Mouse (Mus musculus): ENCODE results near the gene Pigq. TPM values are rescaled to one million over a fixed set of nuclear protein-coding genes. Genes with fewer than 3 reads are reported as not detected.

Pigq gene
- total and polyA plus RNA-seq, 3 experiments, result 18.5 to 97.2 (median 28.1) TPM

DNA sequence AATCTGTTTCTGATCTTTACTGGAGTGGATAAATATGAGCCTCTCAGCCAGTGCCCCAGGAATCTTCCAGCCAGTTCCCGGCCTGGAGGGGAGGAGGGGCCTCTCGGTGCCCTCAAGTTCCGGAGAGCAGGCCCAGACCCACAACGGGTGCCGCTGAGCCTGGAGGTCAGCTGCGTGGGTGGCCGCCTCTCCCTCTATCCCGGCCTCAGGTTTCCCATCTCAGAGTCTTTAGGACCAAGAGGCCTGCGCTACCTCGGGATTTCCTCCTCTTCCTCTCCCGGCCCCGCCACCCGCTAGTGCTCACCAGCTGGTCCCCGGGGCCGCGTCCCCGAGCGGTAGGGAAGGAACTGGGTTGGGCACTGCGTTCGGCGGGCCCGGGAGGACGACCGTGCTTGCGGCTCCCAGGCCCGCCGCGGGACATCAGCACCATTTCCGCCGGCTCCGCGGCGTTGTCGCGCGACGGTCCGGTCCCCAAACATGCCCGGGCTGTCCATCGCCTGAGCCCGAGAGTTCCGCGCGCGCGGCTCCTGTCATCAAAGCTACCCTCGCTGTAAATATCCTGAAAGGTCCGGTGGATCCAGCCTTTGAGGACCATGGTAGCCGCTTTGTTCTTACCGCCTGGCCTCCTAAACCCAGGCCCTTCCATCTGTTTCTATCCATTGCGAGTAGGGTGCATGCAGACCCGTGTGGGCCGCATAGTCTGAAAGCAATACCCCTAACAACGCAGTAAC is 3.1 kb downstream of the Pigq start:
- Histone ChIP-seq H3K9me3 (replicated peaks; ENCODE audit: low read length) (no peaks in the 10 kb centered on the region), H3K27me3 (replicated peaks) (peaks cover 10% of the 10 kb centered on the region), H3K9ac (ENCODE audit: insufficient read depth, low read depth) (peak overlapping the region; percentile 99), H3K79me2 (replicated peaks; ENCODE audit: control insufficient read depth, extremely low read depth, insufficient read depth, poor library complexity, severe bottlenecking) (peaks cover 16% of the 10 kb centered on the region), H3K4me3 (replicated peaks in 1 of 3; ENCODE audit: low read depth in 2 of 3, low read length in 2 of 3, poor library complexity in 1 of 3) (peak overlapping the region; percentile 83 to 92 (median 84)), H3K27ac (ENCODE audit: insufficient read depth, low read depth) (no peak overlapping the region), H3K36me3 (replicated peaks in 1 of 2; ENCODE audit: control insufficient read depth in 1 of 2, insufficient read depth in 1 of 2, low read length in 1 of 2) (peaks cover 14 to 28% of the 10 kb centered on the region in 2 experiments), H3K4me1 (ENCODE audit: control insufficient read depth in 1 of 2, insufficient read depth in 2 of 2) (peaks cover 12 to 26% of the 10 kb centered on the region in 2 experiments; a peak in 3 of 4 replicates), H3K4me2 (ENCODE audit: insufficient read depth, low read depth, poor library complexity, severe bottlenecking) (peak overlapping the region; percentile 91)
- no peak for TF ChIP-seq CTCF (conservative IDR thresholded peaks at IDR 0.05 in 1 of 2, IDR thresholded peaks at IDR 0.05 in 1 of 2; ENCODE audit: low read depth in 2 of 2, low read length in 2 of 2)
- no peak for TF ChIP-seq MAFK (IDR thresholded peaks at IDR 0.05; ENCODE audit: insufficient replicate concordance, low read length)
- peak; percentile 90 for TF ChIP-seq MXI1 (IDR thresholded peaks at IDR 0.05; ENCODE audit: low read depth, low read length)
- TF ChIP-seq ZNF384 (IDR thresholded peaks at IDR 0.05; ENCODE audit: low read depth, low read length), result no peak
- TF ChIP-seq KAT2A (IDR thresholded peaks at IDR 0.05; ENCODE audit: insufficient replicate concordance, low read length), result peak; percentile 81; the same call in 1 of the 2 replicates
- no peak for TF ChIP-seq CHD1 (IDR thresholded peaks at IDR 0.05; ENCODE audit: low read depth, low read length)
- TF ChIP-seq NELFE (IDR thresholded peaks at IDR 0.05; ENCODE audit: low read depth, low read length), result peak; percentile 86
- peak; percentile 92 for TF ChIP-seq HCFC1 (IDR thresholded peaks at IDR 0.05; ENCODE audit: low read depth, low read length)
- no peak for TF ChIP-seq ETS1 (conservative IDR thresholded peaks at IDR 0.05; ENCODE audit: low read depth, low read length)
- TF ChIP-seq MYC (IDR thresholded peaks at IDR 0.05; ENCODE audit: low read depth, low read length), result no peak
- peak; percentile 67; the same call in 1 of the 2 replicates for TF ChIP-seq MEF2A (IDR thresholded peaks at IDR 0.05; ENCODE audit: borderline replicate concordance, low read depth, low read length)
- TF ChIP-seq RCOR1 (conservative IDR thresholded peaks at IDR 0.05; ENCODE audit: low read depth, low read length), result no peak
- TF ChIP-seq POLR2A (IDR thresholded peaks at IDR 0.05; ENCODE audit: low read depth, low read length), result peak; percentile 88
- TF ChIP-seq IRF4 (IDR thresholded peaks at IDR 0.05; ENCODE audit: low read depth, low read length), result peak; percentile 53; the same call in 1 of the 2 replicates
- TF ChIP-seq TBP (conservative IDR thresholded peaks at IDR 0.05; ENCODE audit: low read depth, low read length), result peak; percentile 81
- no peak for TF ChIP-seq PAX5 (IDR thresholded peaks at IDR 0.05; ENCODE audit: low read length)
- TF ChIP-seq ELF1 (IDR thresholded peaks at IDR 0.05; ENCODE audit: low read depth, low read length), result peak; percentile 78
- TF ChIP-seq MAZ (IDR thresholded peaks at IDR 0.05; ENCODE audit: low read depth, low read length), result no peak
- peak; percentile 90 for TF ChIP-seq SIN3A (IDR thresholded peaks at IDR 0.05; ENCODE audit: low read length)
- no peak for TF ChIP-seq USF1 (IDR thresholded peaks at IDR 0.05; ENCODE audit: low read depth, low read length)
- TF ChIP-seq JUN (IDR thresholded peaks at IDR 0.05; ENCODE audit: insufficient read depth, low read depth, low read length), result no peak
- TF ChIP-seq ZC3H11A (IDR thresholded peaks at IDR 0.05; ENCODE audit: low read depth, low read length), result no peak
- TF ChIP-seq CHD2 (IDR thresholded peaks at IDR 0.05; ENCODE audit: low read length), result peak; percentile 61; the same call in 1 of the 2 replicates
- TF ChIP-seq GABPA (IDR thresholded peaks at IDR 0.05; ENCODE audit: insufficient replicate concordance, low read depth, low read length), result no peak; the same call in 1 of the 2 replicates
- TF ChIP-seq UBTF (IDR thresholded peaks at IDR 0.05; ENCODE audit: low read depth, low read length), result peak; percentile 82
- TF ChIP-seq TCF12 (IDR thresholded peaks at IDR 0.05; ENCODE audit: low read depth, low read length), result peak; percentile 93
- no peak for TF ChIP-seq JUND (conservative IDR thresholded peaks at IDR 0.05; ENCODE audit: low read depth, low read length)
- peak; percentile 64; the same call in 1 of the 2 replicates for TF ChIP-seq MAX (IDR thresholded peaks at IDR 0.05; ENCODE audit: low read length)
- peak; percentile 65; the same call in 1 of the 2 replicates for TF ChIP-seq ZMIZ1 (IDR thresholded peaks at IDR 0.05; ENCODE audit: low read depth, low read length)
- DNase-seq (ENCODE audit: extremely low read depth), result peak; percentile 64
- in situ Hi-C loops (cut with MboI; ENCODE audit: low pct_ligation_motif_present, low pct_unique_long_range_greater_than_20kb, low sequenced_read_pairs) (no loop called here), dilution Hi-C loops (cut with MboI; ENCODE audit: extremely low pct_ligation_motif_present, extremely low pct_unique_long_range_greater_than_20kb, low sequenced_read_pairs) (no loop called here)
